11 mouse cellular contexts compared by ENCODE assay signal in the genomic region with DNA sequence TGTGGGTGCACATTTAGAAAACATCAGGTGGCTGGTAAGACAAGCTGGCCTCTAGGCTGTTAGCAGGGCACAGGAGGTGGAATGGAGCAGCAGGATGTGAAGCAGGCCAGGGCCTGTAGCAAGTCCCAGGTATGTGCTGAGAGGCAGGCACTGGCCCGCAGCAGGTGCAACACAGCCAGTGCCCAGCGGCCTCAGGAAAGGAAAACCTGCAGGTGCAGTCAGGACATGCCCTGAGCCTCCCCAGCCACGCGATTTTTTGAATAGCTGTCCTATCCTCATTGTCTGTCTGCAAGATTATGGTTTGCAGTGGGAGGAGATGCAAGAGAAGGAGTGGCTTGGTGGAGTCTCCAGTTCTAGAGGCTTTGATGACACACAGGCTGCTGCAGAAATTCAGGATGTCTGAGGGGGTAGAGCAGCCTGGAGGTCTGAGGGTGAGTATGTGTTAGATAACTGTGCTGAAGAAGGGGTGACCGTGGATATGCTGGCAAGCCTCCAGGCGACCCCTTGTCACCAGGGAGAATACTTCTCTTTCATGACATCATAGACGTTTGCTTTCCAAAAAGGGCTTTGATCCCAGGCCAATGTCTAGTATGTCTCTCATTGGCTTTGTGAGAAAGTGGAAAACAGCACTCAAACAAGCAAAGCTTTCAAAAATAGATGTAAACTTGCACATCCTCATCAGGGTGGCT. TPM values are rescaled to one million over a fixed set of nuclear protein-coding genes. Genes with fewer than 3 reads are reported as not detected.
A peak's percentile ranks its signal among the peaks of the same experiment; 100 is the strongest.
DNase-seq lines count a peak whose midpoint lies in the region; ATAC-seq and TF ChIP-seq lines count a peak whose summit lies in the region.
"Not testable (repeated sequence)": the region's sequence is repeated elsewhere in the genome, so short reads cannot be mapped to it uniquely, and the experiment has no call there.
"Had no signal": no experiment of that assay in that cellular context is flagged by ENCODE, and none has a peak within 500 bp of the region (broad histone marks: within the 10 kb centered on the region; RNA-seq: fewer than 3 reads in every experiment).

No protein-coding gene starts in this region.

- H3K4me1 ChIP-seq in kidney, postnatal 0 days (replicated peaks; ENCODE audit: insufficient read depth, low read length); stomach, postnatal 0 days (replicated peaks; ENCODE audit: control insufficient read depth, insufficient read depth): not testable (repeated sequence)

- H3K9ac ChIP-seq in kidney, postnatal 0 days (ENCODE audit: low read depth, low read length); stomach, postnatal 0 days (ENCODE audit: low read length): not testable (repeated sequence)

- intact Hi-C loops in heart, postnatal 14 days (cut with DNase I): not testable (repeated sequence)

- H3K9me3 ChIP-seq in kidney, postnatal 0 days (replicated peaks; ENCODE audit: low read length); stomach, postnatal 0 days (ENCODE audit: control insufficient read depth, low read length): not testable (repeated sequence)

- not testable (repeated sequence) for TF ChIP-seq EP300 in stomach, postnatal 0 days (optimal IDR thresholded peaks at IDR 0.05)

- not testable (repeated sequence) for H3K4me2 ChIP-seq in kidney, postnatal 0 days (ENCODE audit: low read length); stomach, postnatal 0 days (replicated peaks; ENCODE audit: low read depth)

- ATAC-seq in kidney, postnatal 0 days (replicated peaks; ENCODE audit: low FRiP score, low read depth): 0 out of 2 replicates have a peak, but pooled peaks have one; percentile 15
- ATAC-seq in stomach, postnatal 0 days (ENCODE audit: low FRiP score, low TSS enrichment): peak; percentile 20; the same call in 1 of the 2 replicates

- not testable (repeated sequence) for H3K27ac ChIP-seq in kidney, postnatal 0 days
- H3K27ac ChIP-seq in stomach, postnatal 0 days (replicated peaks): peak overlapping the region; percentile 24; the same call in 1 of the 2 replicates

- WGBS in kidney, postnatal 0 days: 62% methylated on average over 7 of the region's 7 CpGs
- WGBS in stomach, postnatal 0 days: 45% methylated on average over 7 of the region's 7 CpGs

- H3K36me3 ChIP-seq in kidney, postnatal 0 days (ENCODE audit: insufficient read depth, low read length); stomach, postnatal 0 days (ENCODE audit: control insufficient read depth, insufficient read depth, low read length): not testable (repeated sequence)

- H3K27me3 ChIP-seq in kidney, postnatal 0 days (ENCODE audit: insufficient read depth, low read length); stomach, postnatal 0 days (ENCODE audit: control insufficient read depth, insufficient read depth, low read length): not testable (repeated sequence)

- not testable (repeated sequence) for H3K4me3 ChIP-seq in kidney, postnatal 0 days (replicated peaks; ENCODE audit: low read depth, low read length); stomach, postnatal 0 days (ENCODE audit: low read depth, low read length)

- peak; percentile 12 to 13 for DNase-seq in cerebellum, postnatal 10 days
- peak; percentile 9 to 31 for DNase-seq in heart, adult 18-20 months
- DNase-seq in heart, postnatal 14 days: peak; percentile 28 to 40
- DNase-seq in kidney, postnatal 0 days (ENCODE audit: low spot score): peak; percentile 56
- DNase-seq in liver: peak; percentile 18
- DNase-seq in lung, postnatal 25 days (ENCODE audit: low spot score): peak; percentile 31
- DNase-seq in stomach, postnatal 0 days (ENCODE audit: low spot score): not testable (repeated sequence)

- TF ChIP-seq CTCF in kidney, postnatal 0 days (IDR thresholded peaks at IDR 0.05; ENCODE audit: low read depth); stomach, postnatal 0 days (IDR thresholded peaks at IDR 0.05; ENCODE audit: low read depth): not testable (repeated sequence)

RNA-seq across cellular contexts. Expression of a gene that starts 30.2 kb away (rescaled TPM):
- not detected for total RNA-seq in heart, adult 18-20 months (2021)
- total RNA-seq in heart, postnatal 14 days (2021): not detected
- polyA plus RNA-seq in kidney, postnatal 0 days (2015; fragmentation: Nextera tagmentation; extraction: Ambion mirVana): 2.3 and 3.0 TPM in 2 replicates
- 9.0 and 10.4 TPM in 2 replicates for polyA plus RNA-seq in stomach, postnatal 0 days (2015; fragmentation: Nextera tagmentation; extraction: Ambion mirVana)
- total RNA-seq: gastrocnemius, adult 18-20 months; liver, adult 2 months had no signal
- polyA plus RNA-seq: erythroblast, embryonic 14.5 days; G1E; liver, adult 2 months had no signal
